Mouse (Mus musculus): Measurements from ENCODE around the gene Prrt2.

- TF ChIP-seq CTCF (IDR thresholded peaks at IDR 0.05; ENCODE audit: low read depth, low read length) (no peak), POLR2A (IDR thresholded peaks at IDR 0.05; ENCODE audit: extremely low read depth, insufficient read depth, low read length) (no peak)
Observed at GRCm38 (mm10) chr7:126983113-126983512, 37.9 kb downstream of the Prrt2 start.
